Mouse (Mus musculus): ENCODE measurements around the gene BC067074.

- TF ChIP-seq ZNF384 (IDR thresholded peaks at IDR 0.05; ENCODE audit: low read depth, low read length): no peak
- no peak for TF ChIP-seq ZC3H11A (IDR thresholded peaks at IDR 0.05; ENCODE audit: borderline replicate concordance, low read depth, low read length)
- TF ChIP-seq HCFC1 (IDR thresholded peaks at IDR 0.05; ENCODE audit: borderline replicate concordance, insufficient read depth, low read length): no peak
- TF ChIP-seq CHD2 (IDR thresholded peaks at IDR 0.05; ENCODE audit: low read depth, low read length): no peak
Observed at GRCm38 (mm10) chr13:113341161-113341560, 48.2 kb downstream of the BC067074 start.
